Mouse (Mus musculus) gonadal fat pad, adult 2 months (tissue): ENCODE measurements around the gene Leprot. TPM values are rescaled to one million over a fixed set of nuclear protein-coding genes. Genes with fewer than 3 reads are reported as not detected.
A peak's percentile ranks its signal among the peaks of the same experiment; 100 is the strongest.

Experiments used
- DNase-seq: peaks from one replicate; pipeline ENCODE4 v3.0.0-alpha.2; 2012; ENCODE audit warnings: low read depth
- polyA plus RNA-seq: library from polyadenylated mRNA; depleted of rRNA; stranded (reverse); fragments of >200 nt; gene quantifications from 2 replicates; pipeline ENCODE4 v1.2.3, GENCODE M21; 2012; rRNA removed

The Leprot gene
- 81.5 and 83.5 TPM in 2 replicates for polyA plus RNA-seq

DNA sequence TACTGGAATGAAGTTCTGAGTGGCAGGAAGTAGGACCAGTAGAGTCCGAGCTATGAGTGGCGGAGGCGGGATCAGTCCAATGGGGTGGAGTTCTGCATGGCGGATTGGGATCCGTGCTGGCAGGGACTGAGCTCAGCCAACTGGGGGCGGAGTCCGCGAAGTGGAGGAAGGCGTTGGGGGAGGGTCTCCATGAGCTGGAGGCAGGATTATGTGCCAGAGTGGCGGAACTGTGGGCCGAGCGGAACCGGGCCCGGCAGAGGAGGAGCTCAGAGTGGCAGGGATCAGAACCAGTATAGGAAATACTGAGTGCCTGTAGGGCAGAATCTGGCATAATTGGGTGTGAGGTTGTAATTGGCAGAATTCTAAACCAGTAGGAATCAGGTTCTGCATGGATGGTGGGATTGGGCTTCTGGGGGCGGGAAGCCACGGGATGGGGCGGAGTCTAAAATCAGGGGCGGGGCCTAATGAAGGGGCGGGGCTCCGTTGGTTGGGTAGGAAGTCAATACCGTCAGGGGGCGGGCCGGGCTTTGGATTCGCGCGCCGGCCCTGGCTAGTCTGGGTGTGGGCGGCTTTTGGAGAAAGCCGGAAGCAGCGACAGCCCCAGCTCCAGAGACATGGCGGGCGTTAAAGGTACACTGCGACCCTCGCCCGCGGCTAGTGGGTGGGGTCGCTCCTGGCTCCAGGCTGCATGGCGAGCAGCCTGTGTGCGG is at the start of gene Leprot:
Gene Leprot (plus strand): TSS at position 523 of the 710 bp plus-strand sequence.
- DNase-seq, result peak; percentile 97

GRCm38 (mm10) chr4:101601758-101602157 is 45.8 kb upstream of the Leprot start:
- no peak for DNase-seq

DNA sequence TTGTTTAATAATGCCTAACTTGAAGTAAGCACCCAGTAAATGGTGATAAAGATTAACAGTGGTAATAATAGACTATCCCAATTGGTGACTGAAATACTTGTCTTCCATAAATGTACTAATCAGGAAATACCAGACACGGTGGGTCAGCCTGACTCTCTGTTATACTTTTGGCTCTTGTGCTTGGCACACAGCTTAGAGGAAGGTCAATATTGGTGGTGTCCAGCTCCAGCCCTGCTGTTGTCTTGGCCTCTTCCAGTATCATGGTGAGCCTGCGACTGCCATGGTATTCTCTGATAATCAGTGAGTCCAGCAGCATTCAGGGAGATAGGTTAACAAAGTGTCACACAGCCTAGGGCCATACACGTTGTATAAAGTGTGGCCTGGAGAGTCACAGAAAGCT is 43.9 kb upstream of the Leprot start:
- no peak for DNase-seq

DNA sequence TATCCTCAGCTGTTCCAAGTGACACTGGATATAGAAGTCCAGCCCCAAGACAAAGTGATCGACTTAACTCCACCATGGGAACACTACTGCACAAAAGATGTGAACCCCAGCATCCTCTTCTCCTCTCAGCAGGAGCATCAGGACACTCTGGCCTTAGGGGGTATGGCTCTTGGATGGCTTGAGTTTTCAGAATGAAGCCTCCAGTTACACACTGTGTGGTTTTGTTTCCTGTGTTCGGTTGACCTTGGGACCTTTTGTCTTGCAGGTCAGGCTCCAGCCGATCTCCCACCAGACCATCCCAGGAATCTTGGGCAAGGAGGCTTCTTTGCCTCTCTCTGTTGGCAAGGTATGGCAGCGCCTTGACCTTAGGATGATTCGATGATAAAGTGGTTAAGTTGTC is 31.0 kb upstream of the Leprot start:
- DNase-seq, result no peak

GRCm38 (mm10) chr4:101617742-101618141 is 29.8 kb upstream of the Leprot start:
- DNase-seq, result no peak

DNA sequence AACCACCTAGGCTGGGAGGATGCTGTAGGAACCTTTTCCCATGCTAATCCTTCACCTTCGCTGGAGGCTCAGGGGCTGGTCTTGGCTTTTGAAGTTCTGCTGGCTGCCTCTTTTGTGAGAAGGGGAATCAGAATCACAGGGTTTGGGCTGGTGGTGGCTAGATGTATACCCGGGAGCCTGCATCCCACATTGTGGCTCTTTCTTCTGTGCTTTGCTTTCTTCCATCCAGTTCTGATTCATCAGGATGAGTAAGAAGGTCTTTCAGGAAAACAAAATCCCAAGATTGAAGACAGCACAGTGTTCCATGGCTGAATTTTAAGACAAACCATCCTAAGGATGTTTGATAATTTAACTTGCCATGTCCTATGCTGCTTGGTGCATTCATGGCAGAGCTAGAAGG is 27.3 kb upstream of the Leprot start:
- no peak for DNase-seq

DNA sequence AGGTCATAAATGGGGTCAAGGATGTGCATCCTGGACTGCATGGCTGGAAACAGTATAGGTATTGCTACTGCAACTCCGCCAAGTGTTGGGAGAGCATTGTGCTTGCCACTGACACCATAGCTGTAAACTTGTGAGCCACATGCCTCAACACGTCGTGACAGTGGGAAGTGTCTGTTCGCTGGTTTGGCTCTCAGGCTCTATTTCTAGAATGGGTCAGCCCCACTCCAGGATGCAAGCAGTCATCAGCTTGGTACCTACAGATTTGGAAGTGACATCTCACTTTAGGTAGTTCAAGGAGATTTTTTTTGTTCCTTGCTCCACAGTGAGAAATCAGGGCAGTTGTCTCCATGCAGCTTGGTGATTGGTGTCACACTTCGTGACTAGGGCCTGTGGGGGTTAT is 26.3 kb upstream of the Leprot start:
- DNase-seq, result no peak

DNA sequence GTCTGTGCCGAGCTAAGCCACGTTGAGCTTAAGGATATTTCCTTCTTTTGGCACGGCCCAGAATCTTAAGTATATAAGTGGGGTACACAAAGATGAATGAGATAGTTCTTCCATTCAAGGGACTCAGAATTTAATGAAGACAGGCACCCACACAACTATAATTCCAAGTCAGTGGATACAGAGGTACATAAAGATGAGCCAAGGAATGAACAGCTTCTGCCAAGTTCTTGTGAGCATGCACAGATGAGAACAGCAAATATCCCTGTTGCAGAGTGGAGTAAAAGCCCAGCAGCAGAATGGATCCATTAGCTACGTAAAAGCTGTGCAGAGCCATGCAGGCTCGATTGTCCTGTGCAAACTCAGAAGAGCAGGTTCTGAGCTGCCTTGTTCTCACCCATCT is 22.2 kb upstream of the Leprot start:
- no peak for DNase-seq

DNA sequence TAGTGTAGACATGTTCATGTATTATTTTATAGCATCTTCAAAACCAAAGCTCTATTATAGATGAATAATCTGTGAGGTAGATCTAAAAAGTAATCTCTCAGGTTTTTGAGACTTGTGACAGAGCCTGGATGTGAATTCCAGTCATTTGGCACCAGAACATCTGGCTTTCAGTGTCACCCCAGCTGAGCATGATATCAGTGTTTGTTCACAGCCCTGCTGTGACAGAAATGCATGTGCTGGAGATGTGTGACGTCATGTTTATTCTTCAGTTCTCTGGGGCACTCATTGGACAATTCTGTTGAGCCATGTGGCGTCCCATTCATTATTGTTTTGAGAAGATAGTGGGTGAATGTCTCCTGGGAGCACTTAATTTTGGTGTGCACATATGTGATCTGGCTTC is 11.9 kb upstream of the Leprot start:
- no peak for DNase-seq

GRCm38 (mm10) chr4:101637472-101637871 is 10.0 kb upstream of the Leprot start:
- DNase-seq, result no peak

DNA sequence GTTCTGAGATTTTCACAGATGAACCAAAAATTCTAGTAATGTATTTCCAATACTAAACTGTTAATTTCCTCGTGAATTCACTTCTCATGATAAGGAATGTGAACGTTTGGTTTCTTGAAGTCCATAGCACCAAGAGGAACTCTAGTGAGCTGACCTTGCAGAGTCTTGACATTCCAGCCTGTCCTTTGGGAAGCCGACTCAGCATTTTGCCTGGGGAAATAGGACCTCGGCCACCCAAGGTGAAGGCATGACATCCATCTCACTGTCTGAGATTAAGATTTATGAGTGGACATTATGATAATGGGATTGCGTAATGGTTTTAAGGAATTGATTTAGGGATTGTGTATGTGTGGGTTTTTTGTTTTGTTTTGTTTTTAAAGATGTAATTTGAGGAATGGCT is 6.9 kb upstream of the Leprot start:
- DNase-seq, result no peak

- DNase-seq, result no peak
These were observed 4.8 kb upstream of the Leprot start for GRCm38 (mm10) chr4:101642708-101643107.

- DNase-seq, result no peak
These were observed 4.3 kb upstream of the Leprot start for GRCm38 (mm10) chr4:101643216-101643615.

GRCm38 (mm10) chr4:101646857-101647195 is 692 bp upstream of the Leprot start:
- no peak for DNase-seq

- no peak for DNase-seq
These were observed 591 bp downstream of the Leprot start for GRCm38 (mm10) chr4:101647976-101648642.

DNA sequence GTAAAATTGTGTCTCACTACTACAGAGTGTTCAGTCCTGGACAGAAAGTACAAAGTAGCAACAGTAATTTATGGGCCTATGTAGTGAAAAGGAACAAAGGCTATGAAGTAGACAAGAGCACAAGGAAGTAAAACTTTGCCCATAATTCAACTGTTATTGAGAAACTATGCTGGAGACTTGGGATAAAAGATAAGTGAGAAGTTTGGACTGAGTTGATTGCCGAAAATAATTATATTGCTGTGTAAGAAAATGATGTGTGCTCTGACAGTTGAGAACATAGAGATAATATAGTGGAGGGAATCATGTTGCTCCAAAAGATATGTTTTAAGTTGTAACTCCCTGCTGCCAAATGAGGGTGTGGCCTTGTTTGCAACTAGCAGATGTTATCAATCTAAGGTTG is 1.2 kb downstream of the Leprot start:
- DNase-seq, result no peak

- DNase-seq, result no peak
These were observed 3.4 kb downstream of the Leprot start for GRCm38 (mm10) chr4:101650961-101651360.

- no peak for DNase-seq
These were observed 6.7 kb downstream of the Leprot start for GRCm38 (mm10) chr4:101654256-101654655.

DNA sequence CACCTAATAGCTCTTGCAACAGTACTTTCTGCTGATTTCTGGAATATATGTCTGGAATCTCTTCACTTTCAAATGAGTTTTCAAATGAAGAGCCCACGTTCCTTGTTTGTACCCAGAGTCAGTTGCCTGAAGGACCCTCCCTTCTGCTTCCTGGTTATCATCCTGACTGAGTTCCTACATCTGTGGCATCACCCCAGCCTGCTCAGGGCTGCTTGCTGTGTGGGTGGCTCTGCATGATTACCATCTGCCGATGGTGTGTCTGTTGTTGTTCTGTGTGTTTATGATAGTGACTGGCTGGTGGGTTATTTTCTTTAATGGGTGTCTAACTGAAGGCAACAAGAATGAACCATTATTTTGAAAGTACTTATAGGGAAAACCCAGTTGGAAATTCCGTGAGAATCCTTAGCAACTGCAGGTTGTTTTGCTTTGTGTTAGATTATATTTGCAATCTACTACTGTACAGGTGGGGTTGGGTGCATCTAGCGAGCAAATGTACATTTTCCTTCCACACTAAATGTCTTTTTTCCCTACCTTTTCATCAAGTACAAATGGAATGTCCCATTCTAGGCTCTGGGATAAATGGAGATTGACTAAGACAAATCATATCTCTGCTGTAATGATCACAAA is 7.4 kb downstream of the Leprot start:
- DNase-seq, result no peak

DNA sequence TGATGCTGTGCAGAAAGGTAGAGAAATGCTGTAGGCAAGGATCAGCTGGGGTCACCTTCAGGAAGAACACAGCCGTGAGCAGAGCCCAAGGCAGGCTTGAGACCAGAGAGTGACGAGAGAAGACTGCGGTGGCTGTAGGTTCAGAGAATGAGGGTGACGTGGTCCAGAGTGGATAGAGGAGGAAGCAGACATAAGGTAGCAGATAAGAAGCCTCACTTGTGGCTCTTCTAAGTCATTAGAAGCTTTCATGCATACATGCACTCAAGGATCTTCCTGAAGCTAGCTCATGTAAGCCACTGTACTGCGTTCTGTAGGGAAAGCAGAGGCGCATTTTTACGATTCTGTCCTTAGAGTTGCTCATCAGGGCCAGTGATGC is 7.9 kb downstream of the Leprot start:
- DNase-seq, result no peak

DNA sequence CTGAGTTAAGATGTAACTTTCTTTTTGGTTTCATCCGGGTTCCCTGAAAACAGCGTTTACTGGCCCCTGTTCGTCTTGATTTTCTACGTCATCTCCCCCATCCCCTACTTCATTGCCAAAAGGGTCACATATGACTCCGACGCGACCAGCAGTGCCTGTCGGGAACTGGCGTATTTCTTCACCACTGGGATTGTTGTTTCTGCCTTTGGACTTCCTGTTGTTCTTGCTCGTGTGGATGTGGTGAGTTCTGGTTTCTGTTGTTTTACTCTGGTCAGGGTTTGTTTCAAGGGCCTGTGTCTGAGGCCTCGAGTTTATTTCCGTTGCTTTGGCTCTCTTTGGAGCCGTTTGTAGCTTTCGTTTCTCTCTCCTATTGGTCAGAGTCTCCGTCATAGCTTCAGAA is 8.5 kb downstream of the Leprot start:
- DNase-seq, result no peak

DNA sequence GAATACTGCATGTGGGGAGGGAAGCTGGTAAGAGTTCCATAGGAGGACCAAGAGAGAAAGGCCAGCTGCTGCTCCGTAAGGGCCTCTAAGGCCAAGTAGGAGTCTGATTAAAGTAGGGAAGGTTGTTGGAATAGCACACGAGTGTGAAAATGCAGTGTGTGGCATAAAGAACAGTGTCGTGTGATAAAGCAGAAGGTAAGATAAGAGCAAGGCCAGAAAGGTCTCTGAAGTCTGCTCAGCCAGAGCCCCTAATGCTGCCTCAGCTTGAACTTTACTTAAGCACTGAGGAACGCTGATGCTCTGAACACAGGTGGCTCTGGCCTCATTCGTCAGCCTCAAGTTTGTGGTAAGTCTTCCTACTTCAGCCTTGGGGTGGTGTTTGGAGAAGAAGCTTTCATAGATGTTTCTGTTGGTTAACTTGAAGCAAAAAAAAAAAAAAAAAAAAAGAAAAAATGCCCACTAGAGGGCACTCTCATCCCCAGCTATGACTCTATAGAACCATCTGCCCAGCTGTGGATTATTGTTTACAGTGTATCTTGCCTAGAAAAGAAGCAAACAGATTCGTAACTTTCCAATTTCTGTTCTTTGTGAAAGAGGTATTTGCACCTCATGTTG is 9.5 kb downstream of the Leprot start:
- DNase-seq, result no peak
